Mouse (Mus musculus): ENCODE measurements around the gene Olfr288. TPM values are rescaled to one million over a fixed set of nuclear protein-coding genes. Genes with fewer than 3 reads are reported as not detected.

Olfr288 gene
- polyA plus RNA-seq, 2 experiments = not detected

- Histone ChIP-seq H3K4me1 (ENCODE audit: control insufficient read depth, insufficient read depth, low read length) (0 out of 2 replicates have a peak, but pooled peaks cover 3% of the 10 kb centered on the region), H3K4me2 (replicated peaks; ENCODE audit: low read depth, low read length, severe bottlenecking) (no peak overlapping the region), H3K9me3 (ENCODE audit: control insufficient read depth, low read length) (no peaks in the 10 kb centered on the region), H3K4me3 (replicated peaks; ENCODE audit: low read length) (no peak overlapping the region), H3K27me3 (ENCODE audit: control insufficient read depth, insufficient read depth, low read length) (no peaks in the 10 kb centered on the region), H3K36me3 (ENCODE audit: control insufficient read depth, insufficient read depth, low read length) (no peaks in the 10 kb centered on the region), H3K9ac (ENCODE audit: low read depth, low read length, severe bottlenecking) (no peak overlapping the region), H3K27ac (replicated peaks; ENCODE audit: low read depth, low read length) (no peak overlapping the region)
- TF ChIP-seq POLR2A (IDR thresholded peaks at IDR 0.05; ENCODE audit: borderline replicate concordance, extremely low read depth, insufficient read depth, insufficient read length) = no peak
- 67% methylated on average over 10 of the region's 10 CpGs for WGBS
- no peak for DNase-seq (ENCODE audit: low spot score)
- ATAC-seq (ENCODE audit: low FRiP score, low read depth) = no peak
Observed at GRCm38 (mm10) chr15:98149166-98149602, 46.2 kb downstream of the Olfr288 start.

GRCm38 (mm10) chr15:98148356-98148755 is 47.0 kb downstream of the Olfr288 start:
- H3K4me3 ChIP-seq (replicated peaks; ENCODE audit: low read length) = no peak overlapping the region
- H3K9me3 ChIP-seq (ENCODE audit: control insufficient read depth, low read length) = no peaks in the 10 kb centered on the region
- H3K9ac ChIP-seq (ENCODE audit: low read depth, low read length, severe bottlenecking) = no peak overlapping the region
- H3K27ac ChIP-seq (replicated peaks; ENCODE audit: low read depth, low read length) = no peak overlapping the region
- no peaks in the 10 kb centered on the region for H3K27me3 ChIP-seq (ENCODE audit: control insufficient read depth, insufficient read depth, low read length)
- H3K4me2 ChIP-seq (replicated peaks; ENCODE audit: low read depth, low read length, severe bottlenecking) = no peak overlapping the region
- no peak for TF ChIP-seq POLR2A (IDR thresholded peaks at IDR 0.05; ENCODE audit: borderline replicate concordance, extremely low read depth, insufficient read depth, insufficient read length)
- no peak for ATAC-seq (ENCODE audit: low FRiP score, low read depth)
- H3K4me1 ChIP-seq (ENCODE audit: control insufficient read depth, insufficient read depth, low read length) = 0 out of 2 replicates have a peak, but pooled peaks cover 3% of the 10 kb centered on the region
- no peaks in the 10 kb centered on the region for H3K36me3 ChIP-seq (ENCODE audit: control insufficient read depth, insufficient read depth, low read length)
- DNase-seq (ENCODE audit: low spot score) = no peak
- WGBS = 76% methylated on average over 3 of the region's 3 CpGs

DNA sequence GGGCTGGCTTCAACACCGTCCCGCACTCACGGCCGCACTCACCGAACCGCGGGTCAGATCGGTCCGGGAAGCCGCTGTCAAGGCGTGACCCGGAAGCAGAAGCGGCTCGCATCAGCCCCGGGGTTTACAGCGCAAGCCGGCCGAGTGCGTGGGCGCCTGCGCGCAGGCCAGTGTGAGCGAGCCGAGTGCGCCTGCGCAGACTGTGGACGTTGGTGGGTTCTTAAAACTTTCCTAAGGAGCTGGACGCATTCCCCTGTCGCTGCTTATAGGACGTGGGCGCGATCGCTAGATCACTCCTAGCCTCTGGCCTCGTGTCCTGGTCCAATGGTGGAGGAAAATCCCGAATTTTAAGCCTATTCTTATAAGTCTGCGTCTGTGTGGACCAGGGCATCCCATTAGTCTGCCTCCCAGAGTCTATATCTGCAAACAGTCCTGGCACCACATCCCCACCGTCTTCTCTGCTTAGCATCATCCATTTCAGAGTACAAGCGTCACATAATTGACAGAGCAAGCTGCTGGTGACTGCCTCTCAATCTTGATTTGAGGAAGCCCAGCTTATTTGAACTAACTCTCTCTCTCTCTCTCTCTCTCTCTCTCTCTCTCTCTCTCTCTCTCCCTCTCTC is 49.7 kb downstream of the Olfr288 start:
- no peaks in the 10 kb centered on the region for H3K9me3 ChIP-seq (ENCODE audit: control insufficient read depth, low read length)
- peak overlapping the region; percentile 73; the same call in 1 of the 2 replicates for H3K27ac ChIP-seq (replicated peaks; ENCODE audit: low read depth, low read length)
- H3K36me3 ChIP-seq (ENCODE audit: control insufficient read depth, insufficient read depth, low read length) = peaks cover 16% of the 10 kb centered on the region
- peak; percentile 97 for ATAC-seq (ENCODE audit: low FRiP score, low read depth)
- H3K4me3 ChIP-seq (replicated peaks; ENCODE audit: low read length) = peak overlapping the region; percentile 84
- under 1% methylated on average over 38 of the region's 38 CpGs for WGBS
- 0 out of 2 replicates have a peak, but pooled peaks cover 3% of the 10 kb centered on the region for H3K4me1 ChIP-seq (ENCODE audit: control insufficient read depth, insufficient read depth, low read length)
- H3K9ac ChIP-seq (ENCODE audit: low read depth, low read length, severe bottlenecking) = peak overlapping the region; percentile 85
- no peak for TF ChIP-seq POLR2A (IDR thresholded peaks at IDR 0.05; ENCODE audit: borderline replicate concordance, extremely low read depth, insufficient read depth, insufficient read length)
- peak; percentile 90 for DNase-seq (ENCODE audit: low spot score)
- H3K4me2 ChIP-seq (replicated peaks; ENCODE audit: low read depth, low read length, severe bottlenecking) = peak overlapping the region; percentile 84
- no peaks in the 10 kb centered on the region for H3K27me3 ChIP-seq (ENCODE audit: control insufficient read depth, insufficient read depth, low read length)

- peak; percentile 20; the same call in 1 of the 2 replicates for ATAC-seq (ENCODE audit: low FRiP score, low read depth)
- Histone ChIP-seq H3K9ac (ENCODE audit: low read depth, low read length, severe bottlenecking) (peak overlapping the region; percentile 85), H3K4me1 (ENCODE audit: control insufficient read depth, insufficient read depth, low read length) (0 out of 2 replicates have a peak, but pooled peaks cover 3% of the 10 kb centered on the region), H3K9me3 (ENCODE audit: control insufficient read depth, low read length) (no peaks in the 10 kb centered on the region), H3K27ac (replicated peaks; ENCODE audit: low read depth, low read length) (peak overlapping the region; percentile 33; the same call in 1 of the 2 replicates), H3K4me2 (replicated peaks; ENCODE audit: low read depth, low read length, severe bottlenecking) (peak overlapping the region; percentile 84), H3K27me3 (ENCODE audit: control insufficient read depth, insufficient read depth, low read length) (no peaks in the 10 kb centered on the region), H3K36me3 (ENCODE audit: control insufficient read depth, insufficient read depth, low read length) (peaks cover 23% of the 10 kb centered on the region), H3K4me3 (replicated peaks; ENCODE audit: low read length) (peak overlapping the region; percentile 84)
- no peak for TF ChIP-seq POLR2A (IDR thresholded peaks at IDR 0.05; ENCODE audit: borderline replicate concordance, extremely low read depth, insufficient read depth, insufficient read length)
- no peak for DNase-seq (ENCODE audit: low spot score)
- WGBS = under 1% methylated on average over 35 of the region's 36 CpGs
Observed at GRCm38 (mm10) chr15:98144861-98145507, 50.4 kb downstream of the Olfr288 start.

- 84% methylated on average over 10 of the region's 10 CpGs for WGBS
- TF ChIP-seq POLR2A (IDR thresholded peaks at IDR 0.05; ENCODE audit: borderline replicate concordance, extremely low read depth, insufficient read depth, insufficient read length) = no peak
- Histone ChIP-seq H3K4me1 (ENCODE audit: control insufficient read depth, insufficient read depth, low read length) (0 out of 2 replicates have a peak, but pooled peaks cover 3% of the 10 kb centered on the region), H3K27me3 (ENCODE audit: control insufficient read depth, insufficient read depth, low read length) (no peaks in the 10 kb centered on the region), H3K4me3 (replicated peaks; ENCODE audit: low read length) (no peak overlapping the region), H3K9ac (ENCODE audit: low read depth, low read length, severe bottlenecking) (no peak overlapping the region), H3K27ac (replicated peaks; ENCODE audit: low read depth, low read length) (no peak overlapping the region), H3K4me2 (replicated peaks; ENCODE audit: low read depth, low read length, severe bottlenecking) (no peak overlapping the region), H3K9me3 (ENCODE audit: control insufficient read depth, low read length) (no peaks in the 10 kb centered on the region), H3K36me3 (ENCODE audit: control insufficient read depth, insufficient read depth, low read length) (peaks cover 43% of the 10 kb centered on the region)
- ATAC-seq (ENCODE audit: low FRiP score, low read depth) (no peak), DNase-seq (ENCODE audit: low spot score) (no peak)
Observed at GRCm38 (mm10) chr15:98142515-98142914, 52.8 kb downstream of the Olfr288 start.

All from limb, embryonic 14.5 days (tissue).